Mouse (Mus musculus) heart, embryonic 13.5 days (tissue): Measurements from ENCODE around the gene Shf. TPM values are rescaled to one million over a fixed set of nuclear protein-coding genes. Genes with fewer than 3 reads are reported as not detected.
"Not testable (repeated sequence)": the region's sequence is repeated elsewhere in the genome, so short reads cannot be mapped to it uniquely, and the experiment has no call there.

ENCODE experiments used
- ATAC-seq: fragments of 200-750 bp; cut with Nextera tagmentation; 2 replicates; pipeline ENCODE4 v1.8.0; 2017; ENCODE audit warnings: moderate TSS enrichment; ENCODE audit not compliant: insufficient number of reproducible peaks, low FRiP score, low TSS enrichment; ENCODE audit errors: extremely low read depth
- H3K27ac ChIP-seq: fragments of 300-500 bp; sonication (generic); replicated peaks from 2 replicates; pipeline ENCODE4 v1.5.1; 2015; ENCODE audit warnings: moderate library complexity, mild to moderate bottlenecking, inconsistent platforms
- H3K27me3 ChIP-seq: fragments of 300-500 bp; sonication (generic); replicated peaks from 2 replicates; pipeline ENCODE4 v1.6.1; 2015; ENCODE audit warnings: mild to moderate bottlenecking, inconsistent platforms
- H3K36me3 ChIP-seq: fragments of 300-500 bp; sonication (generic); 2 replicates; pipeline ENCODE4 v1.6.1; 2015; ENCODE audit warnings: mild to moderate bottlenecking, inconsistent platforms
- H3K4me1 ChIP-seq: fragments of 300-500 bp; sonication (generic); 2 replicates; pipeline ENCODE4 v1.6.1; 2015; ENCODE audit warnings: inconsistent platforms
- H3K4me2 ChIP-seq: fragments of 300-500 bp; sonication (generic); 2 replicates; pipeline ENCODE4 v1.6.1; 2015; ENCODE audit warnings: inconsistent platforms, mild to moderate bottlenecking, moderate library complexity
- H3K4me3 ChIP-seq: fragments of 300-500 bp; sonication (generic); 2 replicates; pipeline ENCODE4 v1.5.1; 2015; ENCODE audit warnings: moderate library complexity, mild to moderate bottlenecking, inconsistent platforms
- H3K9ac ChIP-seq: fragments of 300-500 bp; sonication (generic); 2 replicates; pipeline ENCODE4 v1.6.1; 2015; ENCODE audit warnings: inconsistent platforms, mild to moderate bottlenecking, moderate library complexity
- H3K9me3 ChIP-seq: fragments of 300-500 bp; sonication (generic); 2 replicates; pipeline ENCODE4 v1.6.1; 2016; ENCODE audit warnings: inconsistent platforms
- WGBS: fragments of 180-500 bp; shearing (Covaris S2); methylation state at CpG from one replicate; pipeline ENCODE4 v1.1.7; 2015; ENCODE audit warnings: mixed read lengths; 5-methylcytosine and 5-hydroxymethylcytosine counted together
- polyA plus RNA-seq: library from polyadenylated mRNA; unstranded; fragments of >200 nt; fragmentation: Nextera tagmentation; extraction: Ambion mirVana; gene quantifications from 2 replicates; pipeline ENCODE4 v1.2.1, GENCODE M21; 2015

Gene Shf
- polyA plus RNA-seq, 1 experiment from 2014 or later = 1.8 TPM

DNA sequence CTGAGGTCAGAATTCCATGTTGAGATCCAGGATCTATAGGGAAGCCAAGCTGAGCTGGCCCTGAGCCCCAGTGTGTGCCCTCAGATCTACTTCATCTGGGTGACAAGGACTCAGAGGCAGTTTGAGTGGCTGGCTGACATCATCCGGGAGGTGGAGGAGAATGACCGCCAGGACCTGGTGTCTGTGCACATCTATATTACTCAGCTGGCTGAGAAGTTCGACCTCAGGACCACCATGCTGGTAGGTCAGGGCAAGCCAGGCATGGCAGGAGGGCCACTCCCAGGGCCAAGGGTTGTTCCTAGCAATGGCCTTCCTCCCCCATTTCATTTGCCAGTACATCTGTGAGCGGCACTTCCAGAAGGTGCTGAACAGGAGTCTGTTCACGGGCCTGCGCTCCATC is 22.8 kb downstream of the Shf start:
- H3K4me1 ChIP-seq = peaks cover 17% of the 10 kb centered on the region
- not testable (repeated sequence) for ATAC-seq, H3K9ac ChIP-seq, H3K4me2 ChIP-seq, H3K9me3 ChIP-seq, H3K27ac ChIP-seq, H3K4me3 ChIP-seq, H3K36me3 ChIP-seq
- H3K27me3 ChIP-seq = peaks cover 13% of the 10 kb centered on the region
- WGBS = 77% methylated on average over 6 of the region's 6 CpGs

- peaks cover 17% of the 10 kb centered on the region for H3K4me1 ChIP-seq
- no peak overlapping the region for H3K4me2 ChIP-seq
- no peak overlapping the region for H3K4me3 ChIP-seq
- H3K9me3 ChIP-seq = no peaks in the 10 kb centered on the region
- H3K27me3 ChIP-seq = peaks cover 13% of the 10 kb centered on the region
- H3K27ac ChIP-seq = no peak overlapping the region
- H3K9ac ChIP-seq = no peak overlapping the region
- H3K36me3 ChIP-seq = no peaks in the 10 kb centered on the region
- 67% methylated on average over 6 of the region's 6 CpGs for WGBS
- ATAC-seq = no peak
Observed at GRCm38 (mm10) chr2:122345106-122345893, 23.7 kb downstream of the Shf start.

DNA sequence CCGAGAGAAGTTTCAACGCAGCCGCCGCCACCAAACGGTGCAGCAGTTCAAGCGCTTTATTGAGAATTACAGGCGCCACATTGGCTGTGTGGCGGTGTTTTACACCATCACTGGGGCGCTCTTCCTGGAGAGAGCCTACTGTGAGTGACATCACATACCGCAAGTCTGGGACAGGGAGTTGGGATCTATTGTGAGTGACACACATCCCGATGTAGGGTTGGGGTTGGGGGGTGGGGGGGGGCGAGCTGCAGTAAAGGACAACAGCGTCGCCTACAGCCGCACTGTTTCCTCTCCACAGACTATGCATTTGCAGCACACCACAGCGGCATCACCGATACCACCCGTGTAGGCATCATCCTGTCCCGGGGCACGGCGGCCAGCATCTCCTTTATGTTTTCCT is 31.7 kb downstream of the Shf start:
- Histone ChIP-seq H3K27me3 (peaks cover 23% of the 10 kb centered on the region), H3K9me3 (no peaks in the 10 kb centered on the region), H3K9ac (no peak overlapping the region), H3K27ac (no peak overlapping the region), H3K36me3 (no peaks in the 10 kb centered on the region), H3K4me3 (0 out of 2 replicates have a peak overlapping the region, but pooled peaks have one; percentile 3), H3K4me2 (peak overlapping the region; percentile 40), H3K4me1 (peaks cover 12% of the 10 kb centered on the region)
- no peak for ATAC-seq
- WGBS = 55% methylated on average over 21 of the region's 21 CpGs

DNA sequence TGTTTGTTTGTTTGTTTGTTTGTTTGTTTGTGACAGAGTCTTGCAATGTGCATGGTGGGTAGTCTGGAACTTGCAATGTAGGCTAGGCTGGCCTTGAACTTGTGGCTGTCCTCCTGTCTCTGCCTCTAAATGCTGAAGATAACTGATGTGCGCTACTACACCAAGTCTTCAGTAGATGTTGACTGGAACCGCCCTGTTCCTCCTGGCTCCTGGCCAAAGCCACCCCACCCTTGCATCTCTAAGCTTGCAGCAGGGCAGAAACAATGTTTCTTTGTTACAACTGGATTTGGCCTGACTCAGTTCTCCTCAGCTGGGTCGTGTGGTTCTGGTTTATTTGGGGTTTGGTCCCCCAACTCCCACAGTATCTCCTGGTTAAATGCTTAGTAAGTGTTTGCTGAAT is 34.8 kb downstream of the Shf start:
- Histone ChIP-seq H3K27me3 (peaks cover 22% of the 10 kb centered on the region), H3K27ac (no peak overlapping the region), H3K9me3 (no peaks in the 10 kb centered on the region), H3K36me3 (no peaks in the 10 kb centered on the region), H3K4me3 (no peak overlapping the region), H3K9ac (no peak overlapping the region), H3K4me2 (no peak overlapping the region), H3K4me1 (peaks cover 12% of the 10 kb centered on the region)
- WGBS = 58% methylated on average over 3 of the region's 3 CpGs
- ATAC-seq = no peak

- no peak for ATAC-seq
- WGBS = 75% methylated on average over 3 of the region's 3 CpGs
- Histone ChIP-seq H3K4me1 (peaks cover 16% of the 10 kb centered on the region), H3K36me3 (no peaks in the 10 kb centered on the region), H3K9me3 (no peaks in the 10 kb centered on the region), H3K27ac (no peak overlapping the region), H3K27me3 (peaks cover 6% of the 10 kb centered on the region; the same call in 1 of the 2 replicates), H3K4me3 (no peak overlapping the region), H3K4me2 (no peak overlapping the region), H3K9ac (no peak overlapping the region)
Observed at GRCm38 (mm10) chr2:122332222-122332621, 36.7 kb downstream of the Shf start.

GRCm38 (mm10) chr2:122330317-122330716 is 38.6 kb downstream of the Shf start:
- H3K27ac ChIP-seq, H3K4me1 ChIP-seq, H3K9ac ChIP-seq, H3K27me3 ChIP-seq, H3K36me3 ChIP-seq, H3K4me2 ChIP-seq, H3K9me3 ChIP-seq, H3K4me3 ChIP-seq, ATAC-seq: not testable (repeated sequence)
- WGBS = 74% methylated on average over 6 of the region's 6 CpGs

GRCm38 (mm10) chr2:122327986-122328385 is 41.0 kb downstream of the Shf start:
- no peak overlapping the region for H3K4me2 ChIP-seq
- no peak overlapping the region for H3K27ac ChIP-seq
- H3K4me3 ChIP-seq = no peak overlapping the region
- H3K4me1 ChIP-seq = peaks cover 5% of the 10 kb centered on the region
- no peak overlapping the region for H3K9ac ChIP-seq
- no peaks in the 10 kb centered on the region for H3K36me3 ChIP-seq
- WGBS = 40% methylated on average over 3 of the region's 3 CpGs
- ATAC-seq = no peak
- no peaks in the 10 kb centered on the region for H3K9me3 ChIP-seq
- no peaks in the 10 kb centered on the region for H3K27me3 ChIP-seq

DNA sequence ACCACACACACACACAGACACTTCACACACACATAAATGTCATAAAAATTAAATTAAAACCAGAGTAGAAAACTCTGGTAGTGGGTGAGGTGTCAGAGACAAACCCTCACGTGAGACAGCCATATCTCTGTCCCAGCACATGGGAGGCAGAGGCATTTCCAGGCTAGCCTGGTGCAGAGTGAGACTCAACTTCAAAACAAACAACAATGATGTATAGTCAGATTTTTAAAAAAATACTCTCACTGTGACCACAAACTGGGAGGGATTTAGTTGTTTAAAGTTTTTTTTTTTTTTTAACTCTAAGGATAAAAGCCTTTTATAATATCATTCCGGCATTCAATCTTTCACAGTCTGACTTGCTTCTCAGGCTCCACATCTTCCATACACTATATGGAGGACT is 43.6 kb downstream of the Shf start:
- 60% methylated on average over 2 of the region's 2 CpGs for WGBS
- H3K4me1 ChIP-seq = peaks cover 5% of the 10 kb centered on the region
- H3K4me2 ChIP-seq = no peak overlapping the region

GRCm38 (mm10) chr2:122324586-122324985 is 44.4 kb downstream of the Shf start:
- H3K27me3 ChIP-seq = no peaks in the 10 kb centered on the region
- H3K4me2 ChIP-seq = no peak overlapping the region
- H3K9me3 ChIP-seq = no peaks in the 10 kb centered on the region
- ATAC-seq = no peak
- no peak overlapping the region for H3K9ac ChIP-seq
- H3K4me3 ChIP-seq = no peak overlapping the region
- no peaks in the 10 kb centered on the region for H3K36me3 ChIP-seq
- H3K4me1 ChIP-seq = peaks cover 5% of the 10 kb centered on the region
- no peak overlapping the region for H3K27ac ChIP-seq
- WGBS = 69% methylated on average over 3 of the region's 3 CpGs

More for the DNA sequence above, 43.6 kb downstream of the Shf start:
- no peak for ATAC-seq
- Histone ChIP-seq H3K27me3 (no peaks in the 10 kb centered on the region), H3K9me3 (no peaks in the 10 kb centered on the region), H3K9ac (no peak overlapping the region), H3K36me3 (no peaks in the 10 kb centered on the region), H3K4me3 (no peak overlapping the region), H3K27ac (no peak overlapping the region)

- Histone ChIP-seq H3K27ac (no peak overlapping the region), H3K4me3 (no peak overlapping the region), H3K27me3 (peaks cover 2% of the 10 kb centered on the region; the same call in 1 of the 2 replicates), H3K9ac (no peak overlapping the region), H3K4me1 (peaks cover 5% of the 10 kb centered on the region), H3K9me3 (no peaks in the 10 kb centered on the region), H3K36me3 (no peaks in the 10 kb centered on the region), H3K4me2 (no peak overlapping the region)
- ATAC-seq = no peak
- 56% methylated on average over 3 of the region's 3 CpGs for WGBS
Observed at GRCm38 (mm10) chr2:122323960-122324359, 45.0 kb downstream of the Shf start.

GRCm38 (mm10) chr2:122317384-122317783 is 51.6 kb downstream of the Shf start:
- Histone ChIP-seq H3K9me3 (no peaks in the 10 kb centered on the region), H3K36me3 (no peaks in the 10 kb centered on the region), H3K4me1 (peaks cover 10% of the 10 kb centered on the region), H3K9ac (no peak overlapping the region), H3K4me3 (no peak overlapping the region), H3K27me3 (peaks cover 68% of the 10 kb centered on the region), H3K27ac (no peak overlapping the region), H3K4me2 (no peak overlapping the region)
- no peak for ATAC-seq
- WGBS = 42% methylated on average over 4 of the region's 4 CpGs

- peaks cover 88% of the 10 kb centered on the region for H3K27me3 ChIP-seq
- 76% methylated on average over 7 of the region's 7 CpGs for WGBS
Observed at GRCm38 (mm10) chr2:122315372-122315771, 53.6 kb downstream of the Shf start, which contains the start of gene Duox1. TSS of gene Duox1 (plus strand) at chr2:122315672.

More at GRCm38 (mm10) chr2:122315372-122315771, 53.6 kb downstream of the Shf start, which contains the start of gene Duox1:
- Histone ChIP-seq H3K4me3 (no peak within 1 kb of the TSS), H3K9ac (no peak within 1 kb of the TSS), H3K27ac (no peak within 1 kb of the TSS), H3K9me3 (no peaks in the 10 kb centered on the region), H3K36me3 (no peaks in the 10 kb centered on the region), H3K4me2 (no peak within 1 kb of the TSS), H3K4me1 (peaks cover 10% of the 10 kb centered on the region)
- ATAC-seq = no peak
